Mouse (Mus musculus): Measurements from ENCODE around the gene Fam198a.

DNA sequence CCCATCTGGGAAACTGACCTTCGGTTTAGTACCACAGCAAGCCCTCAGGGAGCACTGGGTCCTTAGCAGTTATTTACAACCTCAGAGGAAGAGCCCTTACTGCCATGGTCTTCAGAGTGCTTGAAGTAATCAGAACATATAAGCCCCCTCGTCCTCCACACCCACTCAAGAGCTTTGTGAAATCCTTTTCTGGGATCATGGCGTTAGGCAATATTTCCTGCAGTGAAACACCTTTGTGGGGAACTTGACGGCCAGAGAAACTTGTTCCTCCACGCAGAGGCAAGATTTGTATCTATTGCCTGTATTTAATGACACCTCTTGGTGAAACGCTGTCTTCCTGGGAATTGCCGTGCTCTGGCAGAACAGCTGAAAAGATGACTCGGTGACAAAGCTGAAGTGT lies 24.8 kb upstream of the Fam198a start:
- TF ChIP-seq CTCF (IDR thresholded peaks at IDR 0.05; ENCODE audit: low read depth) (no peak), EP300 (IDR thresholded peaks at IDR 0.05; ENCODE audit: low read depth) (no peak)
